In the genomic region with DNA sequence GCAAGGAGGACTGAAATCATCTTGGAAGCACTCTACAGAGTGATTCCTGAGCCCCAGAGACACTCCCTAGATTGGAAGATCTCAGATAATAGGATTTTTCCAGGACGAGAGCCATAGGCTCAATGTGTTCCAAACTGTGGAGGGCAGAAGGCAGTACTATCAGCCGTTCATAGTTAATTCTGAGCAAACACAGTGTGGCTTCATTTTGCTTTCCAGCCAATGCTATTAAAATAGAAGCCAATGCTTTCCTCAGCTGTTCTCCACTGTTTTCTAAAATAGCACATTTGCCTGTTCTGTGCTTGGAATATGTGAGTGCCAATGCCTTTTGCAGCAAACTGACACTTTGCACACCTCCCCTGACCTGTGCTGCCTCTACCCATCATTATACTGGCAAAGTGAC, we compare ENCODE assay signal across 21 mouse cellular contexts.
DNase-seq lines count a peak whose midpoint lies in the region; ATAC-seq and TF ChIP-seq lines count a peak whose summit lies in the region.
"Had no signal": no experiment of that assay in that cellular context is flagged by ENCODE, and none has a peak within 500 bp of the region (broad histone marks: within the 10 kb centered on the region; RNA-seq: fewer than 3 reads in every experiment).

No protein-coding gene starts in this region.

- H3K9me3 ChIP-seq in liver, postnatal 0 days (ENCODE audit: low read length): no peaks in the 10 kb centered on the region
- H3K9me3 ChIP-seq: embryonic facial prominence, embryonic 13.5 days; heart, embryonic 15.5 days; hindbrain, embryonic 13.5 days had no signal

- no peak for TF ChIP-seq POLR2A in liver, adult 2 months (IDR thresholded peaks at IDR 0.05; ENCODE audit: extremely low read depth, insufficient read depth, low read length)

- TF ChIP-seq CTCF in liver, adult 2 months (IDR thresholded peaks at IDR 0.05; ENCODE audit: low read depth, low read length): no peak
- no peak for TF ChIP-seq CTCF in liver, postnatal 0 days (IDR thresholded peaks at IDR 0.05; ENCODE audit: low read depth)

- H3K4me1 ChIP-seq in liver, adult 2 months (ENCODE audit: control insufficient read depth, insufficient read depth, low read length): peaks cover 17% of the 10 kb centered on the region
- H3K4me1 ChIP-seq in liver, postnatal 0 days (ENCODE audit: insufficient read depth): peaks cover 4% of the 10 kb centered on the region; the same call in 1 of the 2 replicates

- no peak overlapping the region for H3K4me3 ChIP-seq in liver, adult 2 months (ENCODE audit: insufficient read depth, low read depth, low read length)
- no peak overlapping the region for H3K4me3 ChIP-seq in liver, postnatal 0 days (ENCODE audit: low read depth, low read length)
- H3K4me3 ChIP-seq: embryonic facial prominence, embryonic 13.5 days; gastrocnemius, adult 2 months; heart, adult 2 months; heart, embryonic 15.5 days; hindbrain, embryonic 13.5 days had no signal

- ATAC-seq in frontal cortex, adult (ENCODE audit: low TSS enrichment): peak; percentile 82
- no peak for ATAC-seq in liver, postnatal 0 days
- ATAC-seq: forebrain, embryonic 14.5 days; hindbrain, postnatal 0 days had no signal

- H3K27ac ChIP-seq in liver, adult 2 months (replicated peaks; ENCODE audit: insufficient read depth, low read depth, low read length): no peak overlapping the region; the same call in 1 of the 2 replicates
- H3K27ac ChIP-seq in liver, postnatal 0 days (ENCODE audit: low read depth): no peak overlapping the region
- H3K27ac ChIP-seq: embryonic facial prominence, embryonic 13.5 days; gastrocnemius, adult 2 months; heart, adult 2 months; heart, embryonic 15.5 days; hindbrain, embryonic 13.5 days; hindbrain, postnatal 0 days had no signal

- no peaks in the 10 kb centered on the region for H3K27me3 ChIP-seq in liver, adult 2 months (ENCODE audit: control insufficient read depth, insufficient read depth, low read length)
- no peaks in the 10 kb centered on the region for H3K27me3 ChIP-seq in liver, postnatal 0 days (ENCODE audit: insufficient read depth, low read length)
- H3K27me3 ChIP-seq: embryonic facial prominence, embryonic 13.5 days; heart, embryonic 15.5 days; hindbrain, embryonic 13.5 days had no signal

- H3K9ac ChIP-seq in liver, adult 2 months (ENCODE audit: low read depth, low read length): no peak overlapping the region
- H3K9ac ChIP-seq in liver, postnatal 0 days (replicated peaks): no peak overlapping the region
- H3K9ac ChIP-seq: embryonic facial prominence, embryonic 13.5 days; heart, embryonic 15.5 days; hindbrain, embryonic 13.5 days had no signal

- 0 out of 2 replicates have a peak, but pooled peaks cover 2% of the 10 kb centered on the region for H3K36me3 ChIP-seq in liver, adult 2 months (ENCODE audit: control insufficient read depth, insufficient read depth, low read length)
- H3K36me3 ChIP-seq in liver, postnatal 0 days (replicated peaks; ENCODE audit: insufficient read depth, low read length): no peaks in the 10 kb centered on the region
- H3K36me3 ChIP-seq: embryonic facial prominence, embryonic 13.5 days; heart, embryonic 15.5 days; hindbrain, embryonic 13.5 days had no signal

- H3K4me2 ChIP-seq in liver, postnatal 0 days (ENCODE audit: low read depth, low read length): no peak overlapping the region
- H3K4me2 ChIP-seq: embryonic facial prominence, embryonic 13.5 days; heart, embryonic 11.5 days; heart, embryonic 15.5 days; hindbrain, embryonic 13.5 days had no signal

- no peak for TF ChIP-seq EP300 in liver, postnatal 0 days (IDR thresholded peaks at IDR 0.05; ENCODE audit: low read depth)

- 14% methylated on average over 2 of the region's 2 CpGs for WGBS in liver, adult 2 months
- 61% methylated on average over 2 of the region's 2 CpGs for WGBS in liver, postnatal 0 days (ENCODE audit: insufficient replicate concordance)

- no peak for DNase-seq in frontal cortex, postnatal 10 days (ENCODE audit: low spot score in 2 of 2)
- peak; percentile 48 for DNase-seq in layer of hippocampus, adult 11-12 months (ENCODE audit: low spot score)
- no peak for DNase-seq in layer of hippocampus, adult 8-10 months (ENCODE audit: low spot score in 2 of 2)
- DNase-seq in liver, adult 2 months (ENCODE audit: extremely low read depth, low read depth, low spot score): peak; percentile 88
- DNase-seq in liver, postnatal 0 days: no peak
- peak; percentile 26 to 84 for DNase-seq in layer of hippocampus, postnatal 14 days (ENCODE audit: low spot score in 2 of 2)
- DNase-seq in adrenal gland, postnatal 36 days: no peak
- DNase-seq: adrenal gland, postnatal 10 days; cerebellum, adult 18-20 months; cerebellum, adult 9-11 months; cerebellum, postnatal 36 days; gastrocnemius, adult 2 months; heart, adult 2 months; heart, postnatal 14 days had no signal

- peaks cover 38% of the 10 kb centered on the region; the same call in 1 of the 2 replicates for H3K79me2 ChIP-seq in liver, adult 2 months (ENCODE audit: control insufficient read depth, insufficient read depth, low read length)

Comparison
In these comparisons a context has a peak if more than half of its experiments do, and no peak if none do; other contexts are left out.
1. DNase-seq: peak in layer of hippocampus, adult 11-12 months (single experiment), liver, adult 2 months (single experiment) and layer of hippocampus, postnatal 14 days (2 of 2); none in frontal cortex, postnatal 10 days (0 of 2), layer of hippocampus, adult 8-10 months (0 of 2), liver, postnatal 0 days (single experiment) and adrenal gland, postnatal 36 days (0 of 2).